Mouse (Mus musculus) kidney, adult 2 months (tissue): Measurements from ENCODE around the gene Ssu2.

Experiments
- CTCF ChIP-seq: fragments of 200-500 bp; conservative IDR thresholded peaks from 2 replicates; pipeline ENCODE4 v1.5.1; 2011; ENCODE audit warnings: low read depth, mild to moderate bottlenecking, control low read depth, low read length, moderate library complexity, mixed read lengths; ENCODE audit not compliant: insufficient read depth, insufficient read length
- POLR2A ChIP-seq: fragments of 200-500 bp; IDR thresholded peaks from one replicate; pipeline ENCODE4 v1.6.1; 2011; ENCODE audit warnings: low read depth, low read length, control low read depth

GRCm38 (mm10) chr6:112327793-112328192, 60.0 kb downstream of the Ssu2 start:
- TF ChIP-seq CTCF (no peak), POLR2A (no peak)
